Mouse (Mus musculus) B cell, adult 67 days (primary cell): ENCODE measurements around the gene Polh. TPM values are rescaled to one million over a fixed set of nuclear protein-coding genes. Genes with fewer than 3 reads are reported as not detected.

Experiments
- total RNA-seq, 2 experiments: library from RNA; stranded (reverse); gene quantifications; 4 replicates each; pipeline ENCODE4 v1.2.4; 2023

The Polh gene
- 10 to 100 TPM; 15.6 to 16.4 TPM for total RNA-seq

GRCm38 (mm10) chr17:46202421-46203071 is at the start of gene Polh, which contains the start of gene Xpo5:
Polh (minus strand) TSS chr17:46202645.
Xpo5 (plus strand) TSS chr17:46202782.

GRCm38 (mm10) chr17:46247512-46248188 is 45.2 kb upstream of the Polh start, which contains the start of the genes Polr1c and Yipf3:
Polr1c (minus strand) TSS chr17:46248054.
Yipf3 (plus strand) TSS chr17:46248080.

GRCm38 (mm10) chr17:46160686-46161085 is 41.8 kb downstream of the Polh start, which contains the start of gene Gtpbp2:
Gtpbp2 (plus strand) TSS chr17:46161032.

GRCm38 (mm10) chr17:46152847-46153782 is 49.3 kb downstream of the Polh start, which contains the start of gene Mad2l1bp:
Mad2l1bp (minus strand) TSS chr17:46153553.

GRCm38 (mm10) chr17:46143578-46144423 is 58.6 kb downstream of the Polh start, which contains the start of gene Rsph9:
Rsph9 (minus strand) TSS chr17:46144216.

Other genes starting within 250 kb of the Polh start
- gene Vegfa, start 170.3 kb downstream of the Polh start, total RNA-seq: 1 to 10 TPM; 2.7 to 6.3 TPM
- gene Mrps18a, start 91.7 kb downstream of the Polh start, total RNA-seq: 10 to 100 TPM; 43.4 to 55.3 TPM
- gene Rsph9, start 58.4 kb downstream of the Polh start, total RNA-seq: under 1 TPM in 1 of 2 experiments, not detected in 1; 0.78 TPM
- gene Mad2l1bp, start 49.1 kb downstream of the Polh start, total RNA-seq: 10 to 100 TPM; 26.4 to 27.0 TPM
- gene Gtpbp2, start 41.6 kb downstream of the Polh start, total RNA-seq: 100 to 1,000 TPM; 272 to 277 TPM
- 10 to 100 TPM; 45.0 to 48.6 TPM for gene Xpo5, start 137 bp upstream of the Polh start, total RNA-seq
- 10 to 100 TPM; 55.1 to 63.8 TPM for gene Polr1c, start 45.4 kb upstream of the Polh start, total RNA-seq
- gene Yipf3, start 45.4 kb upstream of the Polh start, total RNA-seq: 10 to 100 TPM; 69.4 to 79.0 TPM
- 1 to 10 TPM; 1.7 to 1.9 TPM for gene Lrrc73, start 50.9 kb upstream of the Polh start, total RNA-seq
- 10 to 100 TPM; 58.8 to 59.3 TPM for gene Tjap1, start 80.4 kb upstream of the Polh start, total RNA-seq
- not detected for gene Dlk2, start 94.8 kb upstream of the Polh start, total RNA-seq
- 10 to 100 TPM; 14.6 to 15.8 TPM for gene Abcc10, start 125.7 kb upstream of the Polh start, total RNA-seq
- gene Zfp318, start 181.1 kb upstream of the Polh start, total RNA-seq: 100 to 1,000 TPM; 305 to 314 TPM
- 1 to 10 TPM; 7.9 to 8.9 TPM for gene Crip3, start 226.3 kb upstream of the Polh start, total RNA-seq
- gene Slc22a7, start 235.8 kb upstream of the Polh start, total RNA-seq: not detected